Mouse (Mus musculus): ENCODE results near the gene Rps7. TPM values are rescaled to one million over a fixed set of nuclear protein-coding genes. Genes with fewer than 3 reads are reported as not detected.

Gene Rps7
- total and polyA plus RNA-seq, 3 experiments = 753 to 3,047 (median 2,570) TPM

- peaks cover 26% of the 10 kb centered on the region for H3K27me3 ChIP-seq (replicated peaks)
- H3K36me3 ChIP-seq (replicated peaks in 1 of 2; ENCODE audit: control insufficient read depth in 1 of 2, insufficient read depth in 1 of 2, low read length in 1 of 2) = no peaks in the 10 kb centered on the region
- dilution Hi-C loops (cut with MboI; ENCODE audit: extremely low pct_ligation_motif_present, extremely low pct_unique_long_range_greater_than_20kb, low sequenced_read_pairs) (no loop called here), in situ Hi-C loops (cut with MboI; ENCODE audit: low pct_ligation_motif_present, low pct_unique_long_range_greater_than_20kb, low sequenced_read_pairs) (loop anchor here (25.0 kb wide), 1 partner anchor 514 kb away; no protein-coding TSS in a partner anchor)
- no peak overlapping the region for H3K9ac ChIP-seq (ENCODE audit: insufficient read depth, low read depth)
- no peak for DNase-seq (ENCODE audit: extremely low read depth)
- TF ChIP-seq RAD21 (IDR thresholded peaks at IDR 0.05; ENCODE audit: low read depth, low read length) (no peak), SMC3 (IDR thresholded peaks at IDR 0.05; ENCODE audit: low read depth, low read length) (no peak), EP300 (IDR thresholded peaks at IDR 0.05; ENCODE audit: low read length) (no peak), POLR2AphosphoS2 (IDR thresholded peaks at IDR 0.05; ENCODE audit: low read depth, low read length) (no peak), MAX (IDR thresholded peaks at IDR 0.05; ENCODE audit: low read length) (no peak), E2F4 (IDR thresholded peaks at IDR 0.05; ENCODE audit: insufficient replicate concordance, low read depth, low read length) (no peak), PAX5 (IDR thresholded peaks at IDR 0.05; ENCODE audit: low read length) (no peak), ELF1 (IDR thresholded peaks at IDR 0.05; ENCODE audit: low read depth, low read length) (no peak), CHD1 (IDR thresholded peaks at IDR 0.05; ENCODE audit: low read depth, low read length) (no peak), MXI1 (IDR thresholded peaks at IDR 0.05; ENCODE audit: low read depth, low read length) (no peak)
- no peak overlapping the region for H3K27ac ChIP-seq (ENCODE audit: insufficient read depth, low read depth)
- H3K79me2 ChIP-seq (replicated peaks; ENCODE audit: control insufficient read depth, extremely low read depth, insufficient read depth, poor library complexity, severe bottlenecking) = no peaks in the 10 kb centered on the region
- H3K9me3 ChIP-seq (replicated peaks; ENCODE audit: low read length) = no peaks in the 10 kb centered on the region
- no peak overlapping the region for H3K4me3 ChIP-seq (replicated peaks in 1 of 3; ENCODE audit: low read depth in 2 of 3, low read length in 2 of 3, poor library complexity in 1 of 3)
- no peak overlapping the region for H3K4me2 ChIP-seq (ENCODE audit: insufficient read depth, low read depth, poor library complexity, severe bottlenecking)
- H3K4me1 ChIP-seq (ENCODE audit: control insufficient read depth in 1 of 2, insufficient read depth in 2 of 2) = no peaks in the 10 kb centered on the region
Observed at GRCm38 (mm10) chr12:28598110-28598509, 37.6 kb downstream of the Rps7 start.

GRCm38 (mm10) chr12:28597699-28598098 lies 38.1 kb downstream of the Rps7 start:
- Histone ChIP-seq H3K4me3 (replicated peaks in 1 of 3; ENCODE audit: low read depth in 2 of 3, low read length in 2 of 3, poor library complexity in 1 of 3) (no peak overlapping the region), H3K27me3 (replicated peaks) (peaks cover 26% of the 10 kb centered on the region), H3K79me2 (replicated peaks; ENCODE audit: control insufficient read depth, extremely low read depth, insufficient read depth, poor library complexity, severe bottlenecking) (no peaks in the 10 kb centered on the region), H3K9me3 (replicated peaks; ENCODE audit: low read length) (no peaks in the 10 kb centered on the region), H3K9ac (ENCODE audit: insufficient read depth, low read depth) (no peak overlapping the region), H3K27ac (ENCODE audit: insufficient read depth, low read depth) (no peak overlapping the region), H3K4me1 (ENCODE audit: control insufficient read depth in 1 of 2, insufficient read depth in 2 of 2) (no peaks in the 10 kb centered on the region), H3K36me3 (replicated peaks in 1 of 2; ENCODE audit: control insufficient read depth in 1 of 2, insufficient read depth in 1 of 2, low read length in 1 of 2) (no peaks in the 10 kb centered on the region), H3K4me2 (ENCODE audit: insufficient read depth, low read depth, poor library complexity, severe bottlenecking) (no peak overlapping the region)
- DNase-seq (ENCODE audit: extremely low read depth) = no peak
- in situ Hi-C loops (cut with MboI; ENCODE audit: low pct_ligation_motif_present, low pct_unique_long_range_greater_than_20kb, low sequenced_read_pairs) = loop anchor here (25.0 kb wide), 1 partner anchor 515 kb away; no protein-coding TSS in a partner anchor
- no peak for TF ChIP-seq USF1 (IDR thresholded peaks at IDR 0.05; ENCODE audit: low read depth, low read length)
- no peak for TF ChIP-seq HCFC1 (IDR thresholded peaks at IDR 0.05; ENCODE audit: low read depth, low read length)
- TF ChIP-seq RAD21 (IDR thresholded peaks at IDR 0.05; ENCODE audit: low read depth, low read length) = no peak
- no peak for TF ChIP-seq CHD1 (IDR thresholded peaks at IDR 0.05; ENCODE audit: low read depth, low read length)
- no peak for TF ChIP-seq USF2 (conservative IDR thresholded peaks at IDR 0.05; ENCODE audit: low read depth, low read length)
- no peak for TF ChIP-seq POLR2A (IDR thresholded peaks at IDR 0.05; ENCODE audit: low read depth, low read length)
- TF ChIP-seq MAZ (IDR thresholded peaks at IDR 0.05; ENCODE audit: low read depth, low read length) = no peak
- dilution Hi-C loops (cut with MboI; ENCODE audit: extremely low pct_ligation_motif_present, extremely low pct_unique_long_range_greater_than_20kb, low sequenced_read_pairs) = no loop called here

GRCm38 (mm10) chr12:28596851-28597250 lies 38.9 kb downstream of the Rps7 start:
- no peak overlapping the region for H3K4me3 ChIP-seq (replicated peaks in 1 of 3; ENCODE audit: low read depth in 2 of 3, low read length in 2 of 3, poor library complexity in 1 of 3)
- no peaks in the 10 kb centered on the region for H3K4me1 ChIP-seq (ENCODE audit: control insufficient read depth in 1 of 2, insufficient read depth in 2 of 2)
- in situ Hi-C loops (cut with MboI; ENCODE audit: low pct_ligation_motif_present, low pct_unique_long_range_greater_than_20kb, low sequenced_read_pairs) (loop anchor here (25.0 kb wide), 1 partner anchor 515 kb away; no protein-coding TSS in a partner anchor), dilution Hi-C loops (cut with MboI; ENCODE audit: extremely low pct_ligation_motif_present, extremely low pct_unique_long_range_greater_than_20kb, low sequenced_read_pairs) (no loop called here)
- H3K27ac ChIP-seq (ENCODE audit: insufficient read depth, low read depth) = no peak overlapping the region
- H3K9ac ChIP-seq (ENCODE audit: insufficient read depth, low read depth) = no peak overlapping the region
- no peaks in the 10 kb centered on the region for H3K36me3 ChIP-seq (replicated peaks in 1 of 2; ENCODE audit: control insufficient read depth in 1 of 2, insufficient read depth in 1 of 2, low read length in 1 of 2)
- no peak for DNase-seq (ENCODE audit: extremely low read depth)
- peaks cover 23% of the 10 kb centered on the region for H3K27me3 ChIP-seq (replicated peaks)
- H3K9me3 ChIP-seq (replicated peaks; ENCODE audit: low read length) = no peaks in the 10 kb centered on the region
- no peak overlapping the region for H3K4me2 ChIP-seq (ENCODE audit: insufficient read depth, low read depth, poor library complexity, severe bottlenecking)
- H3K79me2 ChIP-seq (replicated peaks; ENCODE audit: control insufficient read depth, extremely low read depth, insufficient read depth, poor library complexity, severe bottlenecking) = no peaks in the 10 kb centered on the region
- TF ChIP-seq ZC3H11A (IDR thresholded peaks at IDR 0.05; ENCODE audit: low read depth, low read length) (no peak), HCFC1 (IDR thresholded peaks at IDR 0.05; ENCODE audit: low read depth, low read length) (no peak), PAX5 (IDR thresholded peaks at IDR 0.05; ENCODE audit: low read length) (no peak), ETS1 (conservative IDR thresholded peaks at IDR 0.05; ENCODE audit: low read depth, low read length) (no peak), CTCF (conservative IDR thresholded peaks at IDR 0.05 in 1 of 2, IDR thresholded peaks at IDR 0.05 in 1 of 2; ENCODE audit: low read depth in 2 of 2, low read length in 2 of 2) (no peak), EP300 (IDR thresholded peaks at IDR 0.05; ENCODE audit: low read length) (no peak), MEF2A (IDR thresholded peaks at IDR 0.05; ENCODE audit: borderline replicate concordance, low read depth, low read length) (no peak), TCF12 (IDR thresholded peaks at IDR 0.05; ENCODE audit: low read depth, low read length) (no peak), MAZ (IDR thresholded peaks at IDR 0.05; ENCODE audit: low read depth, low read length) (no peak), JUN (IDR thresholded peaks at IDR 0.05; ENCODE audit: insufficient read depth, low read depth, low read length) (no peak), UBTF (IDR thresholded peaks at IDR 0.05; ENCODE audit: low read depth, low read length) (no peak), POLR2AphosphoS2 (IDR thresholded peaks at IDR 0.05; ENCODE audit: low read depth, low read length) (no peak), KAT2A (IDR thresholded peaks at IDR 0.05; ENCODE audit: insufficient replicate concordance, low read length) (no peak), USF1 (IDR thresholded peaks at IDR 0.05; ENCODE audit: low read depth, low read length) (no peak), RAD21 (IDR thresholded peaks at IDR 0.05; ENCODE audit: low read depth, low read length) (no peak), SIN3A (IDR thresholded peaks at IDR 0.05; ENCODE audit: low read length) (no peak), MXI1 (IDR thresholded peaks at IDR 0.05; ENCODE audit: low read depth, low read length) (no peak), NELFE (IDR thresholded peaks at IDR 0.05; ENCODE audit: low read depth, low read length) (no peak), CHD1 (IDR thresholded peaks at IDR 0.05; ENCODE audit: low read depth, low read length) (no peak)

All from CH12.LX (cell line).